Mouse (Mus musculus): ENCODE data around the gene Nos1.
A peak's percentile ranks its signal among the peaks of the same experiment; 100 is the strongest.
"Not testable (repeated sequence)": the region's sequence is repeated elsewhere in the genome, so short reads cannot be mapped to it uniquely, and the experiment has no call there.

Nos1 gene

DNA sequence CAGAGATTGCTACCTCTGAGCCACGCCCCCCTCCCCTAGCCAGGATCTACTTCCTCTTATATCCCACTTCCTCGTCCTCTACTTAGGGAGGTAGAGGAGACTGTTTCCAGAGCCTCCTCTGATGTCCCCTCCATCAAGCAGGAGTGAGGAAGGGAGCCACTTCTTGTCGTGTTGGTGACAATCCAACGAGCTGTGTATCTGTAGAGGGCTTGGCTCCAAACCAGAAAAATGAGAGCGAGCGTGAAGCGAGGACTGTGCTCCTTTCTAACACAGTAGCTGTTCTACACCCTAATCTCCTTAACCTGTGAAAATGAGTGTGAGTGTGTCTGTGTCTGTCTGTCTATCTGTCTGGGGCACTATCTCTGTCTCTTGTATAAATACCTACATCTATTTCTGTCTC is 58.7 kb downstream of the Nos1 start:
- DNase-seq (ENCODE audit: low read depth, low spot score) = no peak

DNA sequence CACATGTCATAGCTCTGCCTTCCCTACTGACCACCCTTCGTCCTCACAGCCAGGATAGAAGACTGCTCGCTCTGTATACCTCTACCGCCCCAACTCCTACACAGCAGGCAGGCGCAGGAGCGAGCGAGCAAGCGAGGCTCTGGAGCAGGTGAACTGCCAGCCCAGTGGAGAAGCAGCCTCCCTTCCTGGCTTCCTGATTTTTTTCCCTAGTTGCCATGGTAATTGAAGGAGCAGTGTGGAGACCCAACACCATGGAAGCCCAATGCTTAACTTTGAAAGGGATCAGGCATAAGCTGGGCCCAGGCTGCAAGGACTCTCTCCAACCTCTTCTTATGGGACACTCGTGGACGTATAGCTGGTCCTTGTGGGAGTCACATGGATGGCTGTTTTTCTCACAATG is 59.4 kb downstream of the Nos1 start:
- no peak for DNase-seq (ENCODE audit: low read depth, low spot score)

- no peak for DNase-seq (ENCODE audit: low read depth, low spot score)
These were observed 60.2 kb downstream of the Nos1 start for GRCm38 (mm10) chr5:117840988-117841387.

GRCm38 (mm10) chr5:117841651-117842347 is 61.0 kb downstream of the Nos1 start:
- peak; percentile 39 for DNase-seq (ENCODE audit: low read depth, low spot score)

DNA sequence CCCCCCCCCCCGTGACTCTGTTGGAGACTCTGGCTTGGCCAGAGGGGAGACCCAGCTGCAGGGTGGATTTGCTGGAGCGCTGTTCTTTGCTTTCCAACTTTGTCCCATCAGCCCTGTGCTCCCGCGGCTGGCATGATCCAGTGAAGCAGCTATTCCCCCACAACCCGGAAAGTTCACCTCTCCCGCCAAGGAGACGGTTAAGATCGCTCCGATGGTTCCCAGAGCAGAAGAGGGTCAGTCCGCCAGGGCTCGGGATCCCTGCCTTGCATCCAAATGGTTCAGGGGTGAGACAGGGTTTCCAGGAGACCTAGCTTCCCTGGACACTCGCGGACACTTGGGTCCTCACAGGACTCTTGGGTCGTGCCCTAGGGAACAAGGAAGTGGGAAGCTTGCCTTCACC is 61.9 kb downstream of the Nos1 start:
- no peak for DNase-seq (ENCODE audit: low read depth, low spot score)

GRCm38 (mm10) chr5:117844611-117845010 is 63.8 kb downstream of the Nos1 start:
- peak; percentile 64 for DNase-seq (ENCODE audit: low read depth, low spot score)

GRCm38 (mm10) chr5:117850474-117850873 is 69.6 kb downstream of the Nos1 start:
- DNase-seq (ENCODE audit: low read depth, low spot score) = no peak

GRCm38 (mm10) chr5:117853741-117854140 is 72.9 kb downstream of the Nos1 start:
- no peak for DNase-seq (ENCODE audit: low read depth, low spot score)

DNA sequence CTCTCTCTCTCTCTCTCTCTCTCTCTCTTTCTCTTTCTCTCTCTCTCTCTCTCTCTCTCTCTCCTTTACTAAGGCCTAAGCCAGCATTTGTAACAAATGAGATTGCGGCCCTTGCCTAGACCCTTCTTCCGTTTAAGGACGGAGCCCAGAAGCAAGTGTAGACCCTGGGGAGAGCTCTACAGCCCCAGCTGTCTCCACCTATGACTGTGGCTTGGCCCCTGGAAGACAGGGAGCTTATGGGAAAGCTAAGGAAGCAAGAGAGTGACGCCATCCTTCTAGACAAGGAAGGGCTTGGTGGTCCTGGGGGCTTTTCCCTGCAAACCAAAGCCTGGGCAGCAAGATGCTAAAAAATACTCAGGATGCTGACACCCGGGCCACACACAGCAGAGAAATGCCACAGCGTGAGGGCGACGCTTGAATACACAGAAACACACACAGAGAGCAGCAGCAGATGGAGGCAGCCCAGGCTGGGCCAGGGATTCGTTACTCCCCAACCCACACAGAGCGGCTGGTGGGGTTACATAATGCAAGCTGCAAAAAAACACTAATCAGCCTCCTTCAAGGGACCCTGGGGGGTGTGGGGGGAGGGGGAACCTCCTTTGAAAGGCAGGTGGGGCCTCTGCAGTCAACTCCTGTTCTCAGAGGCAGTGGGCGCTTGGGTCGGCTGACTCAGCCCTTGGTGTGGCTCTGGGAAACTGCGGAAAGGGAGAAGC is 83.9 kb downstream of the Nos1 start:
- peak; percentile 20 for DNase-seq (ENCODE audit: low read depth, low spot score)

- DNase-seq (ENCODE audit: low read depth, low spot score) = no peak
These were observed 85.0 kb downstream of the Nos1 start for GRCm38 (mm10) chr5:117865876-117866275.

DNA sequence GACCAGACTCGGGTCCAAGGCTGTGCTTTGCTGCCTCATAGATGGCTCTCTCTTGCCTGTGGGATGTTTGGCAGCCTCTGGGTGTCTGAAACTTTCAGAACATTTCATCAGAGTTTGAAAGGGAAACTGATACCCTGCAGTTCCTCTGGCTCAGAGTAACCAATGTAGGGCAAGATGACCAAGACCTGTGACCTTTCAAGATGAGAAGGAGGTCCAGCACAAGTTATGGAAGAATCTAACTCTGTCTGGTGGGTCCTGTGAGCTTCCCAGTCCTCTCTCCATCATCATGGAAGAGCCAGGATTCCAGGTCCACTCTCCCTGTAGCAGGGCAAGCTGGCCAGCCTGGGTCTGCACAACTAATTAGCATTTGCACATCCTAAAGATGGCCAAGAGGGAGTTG is 90.8 kb downstream of the Nos1 start:
- DNase-seq (ENCODE audit: low read depth, low spot score) = no peak

DNA sequence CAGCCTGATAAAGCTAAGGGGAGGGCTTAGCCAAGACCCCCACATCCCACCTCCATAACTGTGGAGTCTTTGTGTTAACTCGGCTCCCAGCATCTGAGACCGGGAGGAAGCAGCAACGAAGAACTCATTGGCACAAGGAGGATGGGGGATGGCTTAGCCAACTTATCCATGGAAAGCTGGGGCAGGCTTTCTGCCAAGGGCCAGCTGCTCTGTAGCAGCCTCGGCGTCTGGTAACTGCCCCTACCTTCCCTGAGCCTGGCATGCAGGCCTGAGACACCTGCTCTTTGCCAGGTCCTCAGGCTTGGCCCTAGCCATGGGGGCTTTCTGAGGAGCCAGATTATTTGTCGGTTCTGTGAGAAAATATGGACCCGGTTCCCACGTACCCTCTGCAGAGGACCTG is 93.0 kb downstream of the Nos1 start:
- DNase-seq (ENCODE audit: low read depth, low spot score) = no peak

DNA sequence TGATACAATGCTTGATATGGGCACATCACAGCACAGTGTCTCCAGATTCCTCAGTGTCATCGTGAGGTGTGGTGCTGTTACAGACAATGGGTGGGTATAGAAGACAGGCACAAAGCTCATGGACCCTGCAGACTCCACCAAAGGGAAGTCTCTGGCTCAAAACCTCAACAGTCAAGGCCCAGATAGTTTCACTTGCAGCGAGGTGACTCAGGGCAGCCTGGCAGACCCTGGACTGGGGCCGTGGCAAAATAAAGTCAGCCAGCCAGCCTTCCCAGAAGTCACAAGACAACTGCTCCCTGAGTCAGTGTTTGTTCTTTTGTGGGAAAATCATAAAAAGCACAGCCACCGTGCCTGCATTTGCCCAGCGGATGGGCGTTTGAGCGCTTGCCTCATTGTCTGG is 93.4 kb downstream of the Nos1 start:
- DNase-seq (ENCODE audit: low read depth, low spot score) = no peak

DNA sequence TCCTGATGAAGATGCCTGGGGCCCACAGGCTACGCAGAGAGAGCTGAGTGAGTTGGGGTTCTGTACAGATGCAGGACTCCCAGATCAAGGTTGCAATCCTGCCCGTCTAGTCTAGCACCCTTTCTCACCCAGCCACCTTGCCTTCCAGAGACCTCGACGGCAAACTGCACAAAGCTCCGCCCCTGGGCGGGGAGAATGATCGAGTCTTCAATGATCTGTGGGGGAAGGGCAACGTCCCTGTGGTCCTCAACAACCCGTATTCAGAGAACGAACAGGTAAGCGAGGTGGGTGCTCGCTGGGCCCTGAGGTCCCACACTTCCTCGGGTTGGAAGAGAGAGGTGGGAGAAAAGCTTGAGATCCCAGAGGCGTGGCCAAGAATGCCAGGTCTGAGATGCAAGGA is 98.3 kb downstream of the Nos1 start:
- no peak for DNase-seq (ENCODE audit: low read depth, low spot score)

DNA sequence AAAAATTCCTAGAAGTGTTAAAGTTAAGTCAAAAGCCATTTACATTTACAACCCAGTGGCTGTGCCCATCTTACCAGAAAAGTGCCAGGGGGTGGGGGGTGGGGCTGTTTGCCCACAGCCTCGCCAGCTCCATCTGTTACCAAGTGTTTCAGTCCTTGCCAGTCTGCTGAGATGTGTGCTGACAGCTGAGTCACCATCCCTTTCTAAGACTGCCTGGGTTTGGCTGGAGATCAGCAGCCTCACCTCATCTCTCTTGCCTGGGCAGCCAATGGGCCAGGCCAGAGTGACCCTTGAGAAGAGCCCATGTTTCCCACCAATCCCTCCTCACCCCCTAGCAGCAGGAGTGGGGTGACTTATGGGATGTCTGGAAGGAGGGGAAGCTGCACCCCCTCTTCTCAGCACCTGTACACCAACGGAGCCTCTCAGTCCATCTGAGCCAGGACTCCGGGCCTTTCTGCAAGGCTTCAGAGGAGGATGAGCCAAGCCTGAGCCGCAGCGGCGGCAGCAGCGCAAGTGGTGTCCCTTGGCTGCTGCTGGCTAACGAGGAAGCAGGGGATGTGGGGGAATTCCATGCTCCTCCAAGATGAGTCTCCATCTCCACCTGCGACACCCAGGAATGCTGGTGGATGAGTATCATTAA is 100.2 kb downstream of the Nos1 start:
- DNase-seq (ENCODE audit: low read depth, low spot score) = no peak

- not testable (repeated sequence) for DNase-seq (ENCODE audit: low read depth, low spot score)
These were observed 101.6 kb downstream of the Nos1 start for GRCm38 (mm10) chr5:117882411-117882810.

- DNase-seq (ENCODE audit: low read depth, low spot score) = no peak
These were observed 104.2 kb downstream of the Nos1 start for GRCm38 (mm10) chr5:117884991-117885390.

DNA sequence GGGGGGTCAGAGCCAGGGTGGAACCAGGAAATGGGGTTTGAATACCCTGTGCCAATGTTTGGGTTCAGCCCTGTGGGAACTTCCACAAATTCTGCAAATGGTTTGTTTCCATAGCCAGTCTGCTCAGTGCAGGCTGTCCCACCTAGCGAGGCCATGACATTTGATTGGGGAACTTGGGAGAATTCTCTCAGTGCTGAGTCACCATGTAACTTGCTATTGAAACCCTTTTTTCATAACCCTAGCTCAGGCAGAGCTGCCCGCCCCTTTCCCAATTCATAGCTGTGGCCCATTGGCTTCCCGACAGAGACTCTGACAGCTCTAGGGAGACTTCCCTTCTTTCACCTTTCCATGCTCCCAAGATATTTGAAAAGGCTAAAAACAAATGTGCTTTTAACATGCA is 107.3 kb downstream of the Nos1 start:
- DNase-seq (ENCODE audit: low read depth, low spot score) = no peak

GRCm38 (mm10) chr5:117888946-117889345 is 108.1 kb downstream of the Nos1 start:
- DNase-seq (ENCODE audit: low read depth, low spot score) = no peak

GRCm38 (mm10) chr5:117889571-117889970 is 108.7 kb downstream of the Nos1 start:
- DNase-seq (ENCODE audit: low read depth, low spot score) = no peak

DNA sequence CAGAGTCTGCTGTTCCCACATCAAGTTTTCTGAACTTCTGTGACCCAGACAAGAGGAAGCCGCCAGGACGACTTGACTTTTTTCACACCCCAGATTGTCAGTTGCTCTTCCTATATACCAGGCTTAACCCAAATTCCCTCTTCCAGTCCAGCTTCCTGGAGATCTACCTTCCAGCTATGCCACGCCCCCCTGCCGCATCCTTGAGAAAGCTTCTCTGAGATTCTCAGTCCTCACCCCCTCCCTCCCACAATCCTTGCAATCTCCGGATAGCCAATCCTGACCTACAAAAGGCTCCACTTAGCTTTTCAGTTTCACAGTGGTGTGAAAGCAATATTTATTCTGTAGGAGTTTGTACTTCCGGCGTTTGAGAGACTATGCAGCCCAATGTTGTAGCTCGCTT is 110.0 kb downstream of the Nos1 start:
- no peak for DNase-seq (ENCODE audit: low read depth, low spot score)

DNA sequence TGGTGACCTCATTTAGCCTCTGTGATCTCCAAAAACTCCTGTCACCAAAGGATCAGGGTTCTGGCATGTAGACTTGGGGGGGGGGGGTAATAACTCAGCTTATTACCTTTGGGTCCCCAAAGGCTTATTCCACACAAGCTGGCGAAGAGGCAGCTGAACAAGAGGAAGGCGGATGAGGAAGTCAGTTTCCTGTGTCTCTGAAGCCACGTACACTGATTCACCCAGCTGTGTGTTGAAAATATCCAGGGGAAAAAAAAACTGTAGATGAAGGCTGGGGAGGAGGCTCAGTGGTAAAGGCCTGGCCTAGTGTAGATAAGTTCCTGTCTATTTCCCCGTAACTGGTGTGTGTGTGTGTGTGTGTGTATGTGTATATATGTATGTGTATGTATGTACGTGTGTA is 110.7 kb downstream of the Nos1 start:
- no peak for DNase-seq (ENCODE audit: low read depth, low spot score)

GRCm38 (mm10) chr5:117894050-117894449 is 113.2 kb downstream of the Nos1 start:
- no peak for DNase-seq (ENCODE audit: low read depth, low spot score)

Data from mesoderm, embryonic 11.5 days (tissue).